Mouse (Mus musculus) cortical plate, adult 2 months (tissue): ENCODE measurements around the gene App. TPM values are rescaled to one million over a fixed set of nuclear protein-coding genes. Genes with fewer than 3 reads are reported as not detected.

ENCODE experiments used
- H3K27ac ChIP-seq: fragments of 200-500 bp; 2 replicates; pipeline ENCODE4 v1.5.1; 2012; ENCODE audit warnings: low read length, control low read depth, inconsistent platforms; ENCODE audit not compliant: insufficient read depth
- H3K4me1 ChIP-seq: fragments of 200-500 bp; 2 replicates; pipeline ENCODE4 v1.6.1; 2011; ENCODE audit warnings: low read length; ENCODE audit not compliant: control insufficient read depth, insufficient read depth
- H3K4me3 ChIP-seq: fragments of 200-500 bp; 2 replicates; pipeline ENCODE4 v1.5.1; 2011; ENCODE audit warnings: mild to moderate bottlenecking, low read length, control low read depth; ENCODE audit not compliant: insufficient read depth
- CTCF ChIP-seq: fragments of 200-500 bp; IDR thresholded peaks from 2 replicates; pipeline ENCODE4 v1.5.1; 2011; ENCODE audit warnings: mild to moderate bottlenecking, control low read depth, low read length; ENCODE audit not compliant: insufficient read depth; ENCODE audit errors: extremely low read depth
- POLR2A ChIP-seq: fragments of 200-500 bp; IDR thresholded peaks from 2 replicates; pipeline ENCODE4 v1.6.1; 2011; ENCODE audit warnings: mild to moderate bottlenecking, low read length, control low read depth; ENCODE audit not compliant: insufficient read depth; ENCODE audit errors: extremely low read depth
- polyA plus RNA-seq: library from polyadenylated mRNA; depleted of rRNA; stranded (reverse); fragments of >200 nt; gene quantifications from 2 replicates; pipeline ENCODE4 v1.2.3, GENCODE M21; 2012

App gene
- polyA plus RNA-seq, 1 experiment: 1,099 TPM

DNA sequence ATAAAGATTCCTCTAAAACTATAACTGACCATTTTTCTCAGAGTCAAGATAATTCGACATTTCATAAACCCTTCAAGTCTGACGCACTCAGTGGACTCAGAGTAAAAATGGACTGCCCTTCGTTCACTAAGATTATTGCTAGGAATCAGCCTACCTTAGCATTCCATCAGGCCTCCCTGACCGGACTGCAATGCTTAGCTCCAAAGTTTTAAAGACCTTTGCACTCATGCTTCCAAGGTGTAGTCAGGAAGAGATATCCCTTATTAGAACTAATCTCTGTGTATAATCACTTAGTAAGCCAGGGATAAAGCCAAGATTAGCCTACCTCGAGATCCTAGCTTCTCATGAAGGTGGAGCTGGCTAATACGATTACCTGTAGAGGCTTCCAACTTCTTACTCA is 29.2 kb downstream of the App start:
- Histone ChIP-seq H3K4me3 (no peak overlapping the region), H3K4me1 (peaks cover 4% of the 10 kb centered on the region), H3K27ac (no peak overlapping the region)
- TF ChIP-seq POLR2A (no peak), CTCF (no peak)

- Histone ChIP-seq H3K27ac (no peak overlapping the region), H3K4me3 (no peak overlapping the region), H3K4me1 (peaks cover 7% of the 10 kb centered on the region)
- TF ChIP-seq CTCF: no peak
- no peak for TF ChIP-seq POLR2A
Observed at GRCm38 (mm10) chr16:85143863-85144262, 29.7 kb downstream of the App start.

GRCm38 (mm10) chr16:85143188-85143587 is 30.4 kb downstream of the App start:
- H3K27ac ChIP-seq: no peak overlapping the region
- peaks cover 7% of the 10 kb centered on the region for H3K4me1 ChIP-seq
- H3K4me3 ChIP-seq: no peak overlapping the region
- TF ChIP-seq POLR2A (no peak), CTCF (no peak)

GRCm38 (mm10) chr16:85141404-85141803 is 32.2 kb downstream of the App start:
- Histone ChIP-seq H3K4me3 (no peak overlapping the region), H3K27ac (no peak overlapping the region), H3K4me1 (peaks cover 9% of the 10 kb centered on the region)
- TF ChIP-seq CTCF (no peak), POLR2A (no peak)

DNA sequence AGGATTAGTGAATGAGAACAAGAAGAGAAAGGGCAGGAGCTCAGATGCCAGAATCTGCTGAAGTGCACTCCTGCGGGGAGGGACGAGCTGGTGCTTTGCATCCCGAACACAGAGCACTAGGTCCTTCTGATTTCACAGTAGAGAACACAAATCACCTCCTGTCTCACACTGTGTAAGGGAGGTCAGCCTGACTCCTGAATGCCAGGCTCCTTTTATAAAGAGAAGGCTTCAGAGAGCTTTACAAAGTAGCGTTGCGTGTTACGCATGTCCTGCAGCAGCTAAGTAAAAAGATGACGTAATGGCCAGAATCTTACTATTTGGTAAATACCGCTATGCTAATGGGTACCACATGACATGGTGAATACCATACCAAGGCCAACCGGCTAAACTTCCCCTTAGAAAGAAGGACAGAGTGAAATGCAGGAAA is 34.4 kb downstream of the App start:
- Histone ChIP-seq H3K4me3 (no peak overlapping the region), H3K27ac (no peak overlapping the region), H3K4me1 (peaks cover 8% of the 10 kb centered on the region)
- TF ChIP-seq POLR2A (no peak), CTCF (no peak)

- Histone ChIP-seq H3K4me1 (peaks cover 11% of the 10 kb centered on the region), H3K27ac (peak overlapping the region; percentile 65; the same call in 1 of the 2 replicates), H3K4me3 (no peak overlapping the region)
- no peak for TF ChIP-seq POLR2A
- no peak for TF ChIP-seq CTCF
Observed at GRCm38 (mm10) chr16:85137348-85137747, 36.2 kb downstream of the App start.

GRCm38 (mm10) chr16:85136046-85136445 is 37.5 kb downstream of the App start:
- Histone ChIP-seq H3K4me3 (no peak overlapping the region), H3K27ac (no peak overlapping the region), H3K4me1 (peaks cover 13% of the 10 kb centered on the region)
- TF ChIP-seq CTCF (no peak), POLR2A (no peak)

- TF ChIP-seq CTCF (no peak), POLR2A (no peak)
- Histone ChIP-seq H3K4me3 (no peak overlapping the region), H3K4me1 (peaks cover 9% of the 10 kb centered on the region), H3K27ac (peak overlapping the region; percentile 97)
Observed at GRCm38 (mm10) chr16:85133468-85133881, 40.1 kb downstream of the App start.

DNA sequence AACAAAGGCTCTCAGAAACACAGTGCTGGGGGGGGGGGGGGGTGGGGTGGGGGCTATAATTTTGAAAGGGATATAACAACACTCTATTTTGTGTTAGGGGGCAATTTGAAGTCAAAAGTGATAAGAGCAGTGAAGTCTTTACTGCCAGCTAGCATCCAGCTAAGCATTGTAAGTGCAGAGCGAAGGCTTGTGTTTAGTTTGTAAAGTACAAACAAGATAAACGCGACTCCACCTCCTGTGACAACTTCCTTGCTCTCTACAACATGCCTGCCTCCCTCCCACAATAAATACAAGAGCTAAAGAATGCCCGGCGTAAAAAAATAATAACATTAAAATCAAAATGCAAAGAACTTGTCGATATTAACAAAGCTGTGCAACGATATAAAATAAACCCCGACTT is 40.5 kb downstream of the App start:
- no peak for TF ChIP-seq CTCF
- no peak for TF ChIP-seq POLR2A
- Histone ChIP-seq H3K4me1 (peaks cover 12% of the 10 kb centered on the region), H3K27ac (0 out of 2 replicates have a peak overlapping the region, but pooled peaks have one; percentile 5), H3K4me3 (no peak overlapping the region)

- peaks cover 13% of the 10 kb centered on the region for H3K4me1 ChIP-seq
- no peak overlapping the region for H3K4me3 ChIP-seq
- no peak for TF ChIP-seq CTCF
- TF ChIP-seq POLR2A: no peak
- 0 out of 2 replicates have a peak overlapping the region, but pooled peaks have one; percentile 33 for H3K27ac ChIP-seq
Observed at GRCm38 (mm10) chr16:85132182-85132581, 41.4 kb downstream of the App start.

DNA sequence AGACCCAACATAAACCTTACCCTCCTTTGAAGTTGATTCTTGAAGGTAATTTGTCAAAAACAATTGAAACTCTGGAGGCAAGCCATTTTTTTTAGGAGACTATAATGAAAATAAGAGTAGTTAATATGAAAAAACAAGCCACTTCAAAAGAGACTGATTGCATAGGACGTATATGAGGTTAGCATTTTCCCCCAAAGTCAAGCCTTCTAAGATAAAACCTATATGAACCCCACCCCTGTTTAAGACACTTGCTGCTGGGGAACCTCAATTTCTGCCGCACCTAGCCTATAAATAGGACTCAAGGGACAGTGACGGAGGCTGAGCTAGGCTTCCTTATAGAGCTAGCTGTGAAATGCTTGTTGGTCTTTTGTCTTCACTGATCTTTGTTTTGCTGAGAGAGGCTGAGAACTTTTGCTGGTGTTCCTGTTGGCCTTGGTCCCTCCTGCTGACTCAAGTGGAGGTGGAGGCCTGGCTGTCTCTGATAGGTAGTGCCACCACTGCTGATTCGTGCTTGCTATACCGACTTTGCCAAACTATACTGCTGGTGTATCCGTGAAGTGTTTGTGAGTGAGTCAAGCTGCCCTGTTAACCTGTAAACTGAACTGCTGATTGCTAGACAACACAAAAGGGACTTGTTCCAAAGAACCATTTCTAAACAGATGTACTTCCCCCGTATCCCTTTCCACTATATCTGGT is 42.6 kb downstream of the App start:
- H3K4me1 ChIP-seq: peaks cover 19% of the 10 kb centered on the region
- H3K4me3 ChIP-seq: no peak overlapping the region
- H3K27ac ChIP-seq: no peak overlapping the region
- no peak for TF ChIP-seq POLR2A
- TF ChIP-seq CTCF: no peak
